Mouse (Mus musculus): Measurements from ENCODE around the gene Zfp646. TPM values are rescaled to one million over a fixed set of nuclear protein-coding genes. Genes with fewer than 3 reads are reported as not detected.
"Not testable (repeated sequence)": the region's sequence is repeated elsewhere in the genome, so short reads cannot be mapped to it uniquely, and the experiment has no call there.

Gene Zfp646
- total RNA-seq, 2 experiments from 2014 or later: 34.6 to 35.9 TPM

DNA sequence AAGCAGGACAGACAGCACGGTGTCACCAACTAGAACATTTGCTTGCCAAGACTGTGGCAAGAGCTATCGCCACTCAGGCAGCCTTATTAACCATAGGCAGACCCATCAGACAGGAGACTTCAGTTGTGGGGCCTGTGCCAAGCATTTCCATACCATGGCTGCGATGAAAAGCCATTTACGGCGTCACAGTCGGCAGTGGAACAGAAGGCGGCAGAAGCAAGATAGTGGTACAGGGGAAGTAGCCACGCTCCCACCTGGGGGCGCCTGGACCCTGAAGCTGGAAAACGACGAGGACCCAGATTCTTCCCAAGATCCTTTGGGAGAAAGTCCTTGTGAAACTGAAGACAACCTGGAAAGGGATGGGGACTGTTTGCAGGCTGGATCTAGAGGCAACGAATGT, 4.4 kb downstream of the Zfp646 start:
- no peak for DNase-seq (ENCODE audit: low spot score in 2 of 2)

DNA sequence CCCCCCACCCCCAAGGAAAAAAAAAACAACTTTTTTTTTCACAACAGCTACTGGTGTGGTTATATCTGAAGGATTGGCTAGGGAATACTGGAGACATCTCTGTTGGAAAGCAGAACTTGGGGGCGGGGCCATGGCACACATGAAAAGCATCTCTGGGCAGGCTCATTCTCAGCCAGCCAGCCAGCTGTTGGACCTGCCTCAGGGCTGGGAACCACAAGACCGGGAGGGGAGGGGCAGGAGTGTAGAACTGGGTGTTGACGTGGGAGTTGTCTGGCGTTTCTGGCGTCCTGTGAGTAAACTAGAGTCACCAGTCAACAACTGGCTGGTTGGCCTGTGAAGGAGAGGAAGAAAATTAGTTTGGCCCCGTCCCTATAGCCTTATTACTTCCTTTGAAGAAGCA, 9.9 kb downstream of the Zfp646 start:
- peak in 1 of 2 experiments; percentile 39 for DNase-seq (ENCODE audit: low spot score in 2 of 2)

DNA sequence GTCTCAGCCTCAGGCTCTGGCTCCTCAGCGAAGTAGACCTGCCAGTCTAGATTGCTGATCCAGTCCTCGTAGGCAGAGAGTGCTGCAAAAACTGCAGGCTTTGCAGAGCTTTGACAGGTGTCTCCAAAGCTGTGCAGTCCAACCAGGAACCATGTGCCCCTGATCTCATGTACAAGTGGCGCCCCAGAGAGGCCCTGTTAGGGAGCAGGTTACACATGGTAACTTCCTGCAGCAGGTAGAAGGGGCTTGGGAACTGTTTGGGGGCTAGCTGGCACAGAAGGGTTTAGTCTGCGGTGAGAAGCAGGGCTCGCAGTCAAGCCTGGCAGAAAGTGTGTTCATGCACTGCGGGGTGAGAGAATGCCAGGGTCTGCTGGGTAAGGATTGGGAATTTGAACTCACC, 10.5 kb downstream of the Zfp646 start:
- DNase-seq (ENCODE audit: low spot score in 2 of 2): no peak

DNA sequence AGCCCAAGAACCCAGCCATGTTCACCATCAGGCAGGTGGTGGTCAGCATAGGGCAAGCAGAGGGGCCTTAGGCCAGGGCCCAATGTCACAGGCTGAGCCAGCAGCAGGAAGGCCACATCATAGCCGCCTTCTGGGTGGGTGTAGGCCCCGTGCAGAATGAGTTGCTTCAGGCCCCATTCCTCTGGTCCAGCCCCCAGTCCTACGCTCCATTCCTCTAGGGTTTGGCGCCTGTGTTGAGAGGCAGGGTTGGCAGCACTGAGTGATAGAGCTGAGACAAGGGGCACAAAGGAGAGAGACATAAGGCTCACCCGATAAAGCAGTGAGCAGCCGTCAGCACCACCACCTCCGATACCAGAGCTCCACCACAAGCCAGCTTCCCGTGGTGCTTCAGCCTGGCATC, 11.2 kb downstream of the Zfp646 start:
- DNase-seq (ENCODE audit: low spot score in 2 of 2): no peak

DNA sequence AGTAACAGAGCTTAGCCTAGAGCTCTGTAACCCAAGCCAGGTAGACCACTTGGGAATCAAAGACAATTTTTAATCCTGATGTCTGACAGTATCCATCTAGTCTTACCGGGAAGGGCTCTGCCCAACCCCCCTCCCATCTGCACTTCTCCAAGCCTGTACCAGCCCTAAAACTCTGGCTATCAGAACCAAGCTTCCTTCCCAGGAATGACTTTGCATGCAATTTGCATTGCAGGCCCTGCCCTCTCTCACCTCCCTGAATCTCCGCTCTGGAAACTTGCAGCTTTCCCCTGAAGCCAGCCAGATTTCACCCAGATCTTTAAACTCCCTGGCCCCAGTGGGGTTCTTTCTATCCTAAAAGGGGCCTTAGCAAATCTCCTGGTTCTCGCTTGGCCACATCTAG, 11.8 kb downstream of the Zfp646 start:
- no peak for DNase-seq (ENCODE audit: low spot score in 2 of 2)

DNA sequence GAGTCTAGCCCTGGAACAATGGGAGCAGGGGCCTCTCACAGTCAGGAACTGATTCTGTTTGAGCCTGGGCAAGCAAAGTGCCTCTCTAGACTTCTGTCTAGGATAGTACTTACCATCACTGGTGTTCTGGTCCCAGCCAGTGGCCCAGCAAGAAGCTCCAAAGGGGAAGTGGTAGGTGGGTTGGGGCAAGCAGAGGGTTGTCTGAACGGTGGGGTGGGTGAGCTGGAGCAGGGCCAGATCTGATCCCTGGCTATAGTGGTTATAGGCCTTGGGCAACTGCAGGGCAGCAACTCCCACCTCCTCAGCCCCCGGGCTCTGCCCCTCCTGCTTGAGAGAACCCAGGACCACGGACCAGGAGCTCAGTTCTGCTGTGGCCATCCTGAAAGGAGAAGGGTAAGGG, 12.8 kb downstream of the Zfp646 start:
- DNase-seq (ENCODE audit: low spot score in 2 of 2): no peak

DNA sequence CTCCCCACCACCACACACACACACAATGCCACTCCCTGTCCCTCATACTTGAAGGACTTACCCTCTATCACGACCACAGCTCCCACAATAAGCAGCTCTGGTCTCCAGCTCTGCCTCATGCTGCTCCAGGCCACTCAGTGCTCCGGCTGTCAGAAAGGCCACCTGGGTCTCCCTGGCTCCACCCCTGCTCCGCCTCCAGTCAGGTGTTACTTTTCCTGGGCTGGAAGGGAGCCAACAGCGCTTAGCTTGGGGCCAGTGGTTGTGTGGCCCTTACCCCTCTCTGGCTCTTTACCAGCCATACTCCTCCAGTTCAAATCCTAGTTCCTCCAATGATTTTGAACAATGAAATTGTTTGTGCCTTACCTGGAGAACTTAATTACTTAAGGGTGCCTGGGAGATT, 14.8 kb downstream of the Zfp646 start, which contains the start of gene Prss53:
Prss53 (minus strand) TSS at position 173 of the 400 bp plus-strand sequence.
- DNase-seq (ENCODE audit: low spot score in 2 of 2): no peak

DNA sequence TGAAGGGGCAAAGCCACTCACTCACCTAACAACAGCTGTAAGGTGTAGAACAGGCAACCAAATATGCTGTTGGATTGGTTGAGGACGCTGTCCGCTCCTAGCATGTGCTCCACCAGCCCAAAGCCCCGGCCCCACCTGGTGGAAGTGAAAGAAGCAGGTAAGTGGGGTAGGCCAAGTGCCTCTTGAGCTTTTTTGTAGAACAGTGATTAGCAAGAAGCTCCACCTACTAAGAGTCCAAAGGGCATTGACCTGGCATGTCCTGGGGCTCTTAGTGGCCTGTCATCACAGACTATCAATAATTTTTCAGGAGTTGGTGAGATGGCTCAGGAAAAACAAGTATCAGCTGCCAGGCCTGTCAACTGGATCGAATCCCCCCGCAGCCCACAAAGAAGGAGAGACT, 18.5 kb downstream of the Zfp646 start:
- no peak for DNase-seq (ENCODE audit: low spot score in 2 of 2)

DNA sequence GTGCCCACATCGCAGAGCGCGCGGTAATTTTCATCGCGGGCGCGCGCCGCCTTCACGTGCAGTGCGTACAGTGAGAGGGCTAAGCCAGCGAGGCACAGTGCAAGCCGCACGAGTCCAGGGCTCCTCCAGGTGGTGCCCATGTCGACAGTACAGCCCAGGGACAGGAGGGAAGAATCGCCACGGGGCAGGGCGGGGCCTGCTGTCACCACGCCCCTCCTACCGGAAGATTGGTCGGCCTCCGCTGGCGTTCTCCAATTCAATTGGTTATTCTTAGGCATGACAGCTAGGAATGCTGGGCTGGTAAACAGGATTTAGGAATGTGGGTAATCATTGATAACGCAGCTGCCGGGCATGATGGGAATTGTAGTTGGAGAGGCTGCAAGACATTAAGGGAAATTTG, 19.4 kb downstream of the Zfp646 start, which contains the start of the genes Gm21974 and Vkorc1:
Gm21974 (minus strand) TSS at position 13 of the 400 bp plus-strand sequence.
Vkorc1 (minus strand) TSS at position 176 of the 400 bp plus-strand sequence.
- peak; percentile 94 to 98 for DNase-seq (ENCODE audit: low spot score in 2 of 2)

DNA sequence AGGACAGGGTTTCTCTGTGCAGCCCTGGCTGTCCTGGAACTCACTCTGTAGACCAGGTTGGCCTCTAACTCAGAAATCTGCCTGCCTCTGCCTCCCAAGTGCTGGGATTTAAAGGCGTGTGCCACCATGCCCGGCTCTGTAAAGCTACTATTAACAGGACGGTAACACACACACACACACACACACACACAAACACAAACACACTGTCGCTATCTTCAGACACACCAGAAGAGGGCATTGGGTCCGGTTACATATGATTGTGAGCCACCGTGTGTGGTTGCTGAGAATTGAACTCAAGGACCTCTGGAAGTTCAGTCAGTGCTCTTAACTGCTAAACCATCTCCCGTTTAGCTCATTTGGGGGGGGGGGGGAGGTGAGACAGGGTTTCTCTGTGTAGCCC, 19.9 kb downstream of the Zfp646 start:
- not testable (repeated sequence) for DNase-seq (ENCODE audit: low spot score in 2 of 2)

DNA sequence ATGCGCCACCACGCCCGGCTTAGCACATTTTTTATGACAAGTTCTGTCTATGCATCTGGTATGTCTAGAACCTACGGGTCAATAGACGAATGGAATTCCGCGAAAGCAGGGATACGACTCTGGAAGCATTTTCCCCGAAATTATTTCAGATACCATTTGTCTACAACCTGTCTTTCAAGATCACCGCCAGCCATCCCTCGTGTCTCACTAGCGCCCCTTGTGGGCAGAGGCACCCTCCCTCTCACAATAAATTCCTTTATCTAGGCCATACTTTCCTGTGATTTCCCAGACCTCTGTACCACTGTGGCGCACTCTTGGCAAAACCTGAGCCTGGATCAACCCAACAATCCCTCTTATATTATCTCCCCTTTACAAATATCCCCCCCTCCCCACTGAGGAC, 20.4 kb downstream of the Zfp646 start:
- peak in 1 of 2 experiments; percentile 54 for DNase-seq (ENCODE audit: low spot score in 2 of 2)

DNA sequence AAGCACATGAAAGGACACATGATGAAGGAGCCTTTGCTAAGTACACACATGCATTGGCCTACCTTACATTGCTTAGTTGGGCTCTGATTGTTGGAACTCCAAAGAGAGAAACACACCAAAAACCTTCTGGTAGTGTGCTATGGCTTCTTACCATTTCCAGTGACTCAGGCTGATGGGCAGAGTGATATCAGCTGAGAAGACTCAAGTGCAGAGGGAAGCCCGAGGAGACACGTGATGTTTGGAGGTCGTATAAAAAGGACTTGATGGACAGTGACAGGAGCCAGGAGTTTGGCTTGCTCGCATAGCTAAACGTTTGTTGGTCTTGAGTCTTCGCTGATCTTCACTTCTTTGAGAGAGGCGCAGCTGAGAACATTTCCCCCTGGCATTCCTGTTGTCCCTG, 21.5 kb downstream of the Zfp646 start:
- no peak for DNase-seq (ENCODE audit: low spot score in 2 of 2)

DNA sequence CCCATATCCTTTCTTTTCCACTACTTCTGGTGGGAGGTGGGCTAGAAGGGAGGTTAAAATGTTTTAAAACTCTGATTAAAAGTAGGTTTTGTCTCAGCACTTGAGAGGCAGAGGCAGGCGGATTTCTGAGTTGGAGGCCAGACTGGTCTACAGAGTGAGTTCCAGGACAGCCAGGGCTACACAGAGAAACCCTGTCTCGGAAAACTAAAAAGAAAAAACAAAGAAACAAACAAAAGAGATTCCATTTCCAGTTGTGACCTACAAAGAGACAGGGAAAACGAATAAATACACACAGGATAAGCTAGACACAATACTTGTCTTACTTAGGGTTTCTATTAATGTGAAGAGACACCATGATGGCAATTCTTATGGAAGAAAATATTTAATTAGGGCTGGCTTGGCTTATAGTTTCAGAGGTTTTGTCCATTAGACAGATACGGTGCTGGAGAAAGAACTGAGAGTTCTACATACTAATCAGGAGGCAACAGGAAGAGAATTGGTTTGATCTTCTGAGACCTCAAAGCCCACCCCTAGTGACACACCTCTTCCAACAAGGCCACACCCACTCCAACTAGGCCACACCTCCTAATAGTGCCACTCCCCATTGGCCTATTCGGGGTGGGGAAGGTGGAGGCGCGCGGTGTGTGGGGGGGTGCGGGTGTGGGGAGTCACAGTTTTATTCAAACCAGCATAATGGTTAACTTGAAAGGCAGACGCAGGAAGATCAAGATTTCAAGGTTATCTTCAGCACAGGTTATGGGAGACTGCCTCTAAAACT, 22.3 kb downstream of the Zfp646 start:
- DNase-seq (ENCODE audit: low spot score in 2 of 2): no peak

DNA sequence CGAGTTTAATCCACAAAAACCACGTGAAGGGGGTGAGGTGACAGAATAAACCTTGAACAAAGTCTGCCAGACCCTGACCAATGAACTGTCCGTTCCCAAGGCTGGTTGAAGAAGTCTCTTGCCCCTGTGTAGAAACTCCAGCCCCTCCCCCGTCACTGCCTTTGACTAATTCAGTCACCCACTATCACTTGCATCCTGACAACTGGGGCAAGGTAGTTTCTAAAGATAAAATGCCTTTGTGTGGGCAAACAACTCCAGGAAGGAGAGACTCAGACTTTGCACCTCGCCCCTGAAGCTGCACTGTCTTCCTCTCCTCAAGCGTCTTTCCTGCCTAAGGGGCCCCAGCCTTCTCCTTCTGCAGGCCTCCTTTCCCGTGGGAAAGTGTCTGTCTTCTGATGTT, 24.0 kb downstream of the Zfp646 start:
- no peak for DNase-seq (ENCODE audit: low spot score in 2 of 2)

DNA sequence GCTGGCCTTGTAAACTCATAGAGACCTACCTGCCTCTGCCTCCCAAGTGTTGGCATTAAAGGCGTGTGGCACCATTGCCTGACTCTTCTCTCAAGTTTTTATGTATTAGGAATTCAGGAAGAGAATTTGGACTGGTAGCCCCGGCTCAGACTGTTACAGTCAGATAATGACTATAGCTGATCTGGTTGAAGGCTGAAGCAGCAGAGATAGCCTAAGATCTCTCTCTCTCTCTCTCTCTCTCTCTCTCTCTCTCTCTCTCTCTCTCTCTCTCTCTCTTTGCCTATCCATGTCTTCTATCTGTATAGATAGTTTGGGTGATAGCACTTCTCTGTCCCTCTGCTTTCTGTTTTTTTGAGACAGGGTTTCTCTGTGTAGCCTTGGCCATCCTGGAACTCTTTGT, 25.8 kb downstream of the Zfp646 start:
- DNase-seq (ENCODE audit: low spot score in 2 of 2): no peak

DNA sequence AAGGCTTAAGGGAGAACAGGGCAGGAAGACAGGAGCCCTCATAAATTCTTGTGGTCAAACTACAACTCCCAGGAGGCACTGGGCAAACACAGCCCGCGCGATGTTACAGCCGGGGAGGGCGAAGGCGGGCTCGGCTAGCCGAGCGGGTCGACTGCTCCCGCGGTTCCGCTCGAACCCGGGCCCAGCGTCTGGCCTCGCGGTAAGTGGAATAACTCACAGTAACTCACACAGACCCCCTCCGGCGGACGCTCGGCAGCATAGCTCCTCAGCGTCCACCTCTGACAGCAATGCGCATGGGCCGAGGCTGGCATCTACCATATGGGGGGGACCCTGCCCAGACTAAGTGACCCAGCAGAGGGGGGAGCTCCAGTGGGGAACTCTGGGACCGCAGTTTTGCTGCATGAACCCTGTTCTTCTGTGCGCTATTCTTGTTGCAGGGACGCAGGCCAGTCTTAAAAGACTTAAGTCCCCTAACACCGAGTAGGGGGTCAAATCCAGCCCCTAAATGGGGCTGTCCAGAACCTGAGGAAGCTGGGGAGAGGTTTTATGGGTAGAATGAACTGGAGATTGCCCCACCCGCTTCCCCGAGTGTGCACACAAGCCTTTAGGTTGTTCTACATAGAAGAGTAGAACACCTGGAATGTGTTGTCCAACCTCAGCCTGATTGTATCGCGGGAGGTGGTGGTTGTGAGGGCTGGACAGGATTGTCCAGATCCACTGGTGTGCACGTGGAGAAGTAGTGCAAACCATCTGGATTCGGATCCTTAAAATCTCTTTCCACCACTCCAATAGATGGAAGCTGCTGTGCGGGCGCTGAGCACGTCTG, 28.2 kb downstream of the Zfp646 start, which contains the start of gene Bckdk:
Bckdk (plus strand) TSS at position 112 of the 826 bp plus-strand sequence.
- DNase-seq (ENCODE audit: low spot score in 2 of 2): peak; percentile 71 to 83

DNA sequence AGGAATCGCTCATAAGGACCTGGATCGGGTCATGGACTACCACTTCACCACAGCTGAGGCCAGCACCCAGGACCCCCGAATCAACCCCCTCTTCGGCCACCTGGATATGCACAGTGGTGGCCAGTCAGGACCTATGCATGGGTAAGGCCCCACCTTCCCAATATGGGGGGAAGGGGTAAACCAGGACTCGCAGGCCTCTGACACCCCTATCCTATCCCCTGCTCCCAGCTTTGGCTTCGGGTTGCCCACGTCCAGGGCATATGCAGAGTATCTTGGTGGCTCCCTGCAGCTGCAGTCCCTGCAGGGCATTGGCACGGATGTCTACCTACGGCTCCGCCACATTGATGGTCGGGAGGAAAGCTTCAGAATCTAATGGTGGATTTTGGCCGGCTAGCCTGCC, 31.9 kb downstream of the Zfp646 start:
- no peak for DNase-seq (ENCODE audit: low spot score in 2 of 2)

DNA sequence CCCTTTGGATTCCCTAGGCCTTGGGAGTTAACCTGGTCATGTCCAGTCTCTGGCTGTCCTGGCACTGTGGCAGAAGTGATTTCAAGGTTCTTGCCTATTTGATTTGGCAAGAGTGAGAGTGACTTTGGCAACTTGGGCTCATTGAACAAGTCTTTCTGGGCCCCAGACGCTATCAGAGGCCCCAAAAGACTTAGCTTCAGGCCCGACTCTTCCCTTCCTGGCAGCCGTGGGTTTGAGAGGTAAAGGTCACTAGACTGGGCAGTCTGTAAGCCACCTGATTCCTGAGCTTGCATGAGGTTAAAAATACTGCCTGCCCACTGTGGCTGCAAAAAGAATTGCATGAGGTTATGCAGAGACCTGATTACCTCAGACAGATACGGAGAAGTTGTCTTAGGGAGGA, 32.6 kb downstream of the Zfp646 start:
- DNase-seq (ENCODE audit: low spot score in 2 of 2): no peak

DNA sequence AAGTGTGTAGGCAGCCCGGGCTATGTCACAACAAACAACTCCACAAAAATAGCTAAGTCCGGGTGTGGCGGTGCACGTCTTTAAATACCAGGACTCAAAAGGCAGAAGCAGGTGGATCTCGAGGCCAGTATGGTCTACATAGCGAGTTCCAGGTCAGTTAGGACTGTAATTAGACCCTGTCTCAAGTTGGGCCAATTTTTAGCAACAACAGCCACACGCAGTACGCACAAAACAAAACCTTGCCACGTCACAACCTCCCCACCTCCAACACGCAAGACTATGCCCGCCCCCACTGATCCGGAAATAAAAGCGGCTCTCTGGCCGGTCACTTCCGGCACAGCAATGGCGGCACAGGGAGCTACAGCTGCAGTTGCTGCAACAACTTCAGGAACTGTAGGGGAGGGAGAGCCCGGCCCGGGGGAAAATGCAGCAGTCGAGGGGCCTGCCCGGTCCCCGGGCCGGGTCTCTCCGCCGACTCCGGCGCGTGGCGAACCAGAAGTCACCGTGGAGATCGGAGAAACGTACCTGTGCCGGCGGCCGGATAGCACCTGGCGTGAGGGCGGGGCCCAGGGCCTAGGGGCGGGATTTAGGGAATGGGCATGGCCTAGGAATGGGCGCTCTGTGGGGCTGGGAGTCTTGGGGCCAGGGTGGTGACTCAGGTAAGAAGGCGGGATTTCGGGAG, 36.3 kb downstream of the Zfp646 start, which contains the start of gene Kat8:
Kat8 (plus strand) TSS at position 327 of the 682 bp plus-strand sequence.
- DNase-seq (ENCODE audit: low spot score in 2 of 2): peak; percentile 79 to 90

DNA sequence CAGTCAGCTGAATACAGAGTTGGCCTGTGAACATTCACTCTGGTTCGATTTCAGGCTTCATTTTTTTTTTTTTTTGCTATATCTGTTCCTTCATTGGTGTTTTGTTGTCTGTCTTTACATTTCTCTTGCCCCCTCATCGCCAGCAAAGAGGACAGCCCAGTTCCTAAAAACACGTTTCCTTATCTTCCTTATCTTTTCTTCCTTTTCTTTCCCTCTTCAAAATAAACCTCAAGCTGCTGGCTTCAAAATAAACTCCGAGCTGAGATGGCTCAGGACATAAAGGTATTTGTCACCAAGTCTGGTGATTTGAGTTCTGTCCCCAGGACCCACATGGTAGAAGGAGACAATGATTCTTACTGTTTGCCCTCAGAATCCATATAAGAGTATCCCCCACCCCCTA, 36.9 kb downstream of the Zfp646 start:
- DNase-seq (ENCODE audit: low spot score in 2 of 2): no peak

DNA sequence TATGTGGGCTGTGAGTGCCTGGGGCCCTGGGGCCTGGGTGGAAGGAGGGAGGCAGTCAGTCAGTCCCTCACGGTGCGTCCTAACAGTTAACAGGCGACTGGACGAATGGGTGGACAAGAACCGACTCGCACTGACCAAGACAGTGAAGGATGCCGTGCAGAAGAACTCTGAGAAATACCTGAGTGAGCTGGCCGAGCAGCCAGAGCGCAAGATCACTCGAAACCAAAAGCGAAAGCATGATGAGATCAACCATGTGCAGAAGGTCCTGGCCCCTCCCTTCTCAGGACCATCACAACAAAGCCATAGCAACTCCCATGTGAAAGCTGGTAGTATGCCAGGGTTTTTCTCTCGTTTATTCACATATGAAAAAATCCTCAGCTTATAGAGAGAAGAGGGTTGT, 39.3 kb downstream of the Zfp646 start:
- no peak for DNase-seq (ENCODE audit: low spot score in 2 of 2)
